Mouse (Mus musculus) left cerebral cortex, postnatal 4 days (tissue): ENCODE data around the gene Chadl. TPM values are rescaled to one million over a fixed set of nuclear protein-coding genes. Genes with fewer than 3 reads are reported as not detected.
"Not testable (repeated sequence)": the region's sequence is repeated elsewhere in the genome, so short reads cannot be mapped to it uniquely, and the experiment has no call there.

Source experiments
- DNase-seq: peaks from one replicate; pipeline ENCODE4 v3.0.0-alpha.2; 2022
- intact Hi-C: fragments of 180-260 bp; cut with DNase I; formaldehyde crosslinking; loops from one replicate; pipeline ENCODE4 v1.15.1; 2025
- total RNA-seq, 2 experiments: library from RNA; stranded (reverse); gene quantifications; 2 replicates each; pipeline ENCODE4 v1.2.3; 2021

The Chadl gene
- 10 to 100 TPM; 25.3 to 26.6 TPM for total RNA-seq

- intact Hi-C loops: no loop called here
- DNase-seq: peak; percentile 63
Measured at GRCm38 (mm10) chr15:81697175-81697574, at the start of gene Chadl. Gene Chadl (minus strand): TSS chr15:81697287.

GRCm38 (mm10) chr15:81745601-81746114 is 48.6 kb upstream of the Chadl start:
- intact Hi-C loops: no loop called here
- peak; percentile 82 for DNase-seq

- DNase-seq: peak; percentile 75
- intact Hi-C loops: no loop called here
Measured at GRCm38 (mm10) chr15:81744992-81745600, 48.0 kb upstream of the Chadl start, which contains the start of the genes Zc3h7b and Rangap1. Gene Zc3h7b (plus strand): TSS chr15:81745057. Gene Rangap1 (minus strand): TSS chr15:81745530.

GRCm38 (mm10) chr15:81742368-81742767 is 45.3 kb upstream of the Chadl start:
- intact Hi-C loops, DNase-seq: not testable (repeated sequence)

GRCm38 (mm10) chr15:81739924-81740323 is 42.8 kb upstream of the Chadl start:
- DNase-seq: no peak
- intact Hi-C loops: no loop called here

- no peak for DNase-seq
- intact Hi-C loops: no loop called here
Measured at GRCm38 (mm10) chr15:81739296-81739695, 42.2 kb upstream of the Chadl start.

GRCm38 (mm10) chr15:81735075-81735474 is 38.0 kb upstream of the Chadl start:
- DNase-seq: no peak
- intact Hi-C loops: no loop called here

GRCm38 (mm10) chr15:81729792-81730635 is 32.9 kb upstream of the Chadl start:
- intact Hi-C loops: no loop called here
- peak; percentile 98 for DNase-seq

GRCm38 (mm10) chr15:81729241-81729791 is 32.2 kb upstream of the Chadl start:
- peak; percentile 39 for DNase-seq
- intact Hi-C loops: no loop called here

- no peak for DNase-seq
- intact Hi-C loops: no loop called here
Measured at GRCm38 (mm10) chr15:81725965-81726364, 28.9 kb upstream of the Chadl start.

- intact Hi-C loops: no loop called here
- DNase-seq: no peak
Measured at GRCm38 (mm10) chr15:81723653-81724052, 26.6 kb upstream of the Chadl start.

GRCm38 (mm10) chr15:81722361-81722760 is 25.3 kb upstream of the Chadl start:
- intact Hi-C loops: no loop called here
- DNase-seq: no peak

- no peak for DNase-seq
- intact Hi-C loops: no loop called here
Measured at GRCm38 (mm10) chr15:81719139-81719531, 22.0 kb upstream of the Chadl start.

- intact Hi-C loops: no loop called here
- no peak for DNase-seq
Measured at GRCm38 (mm10) chr15:81718336-81719138, 21.4 kb upstream of the Chadl start.

GRCm38 (mm10) chr15:81713742-81714141 is 16.7 kb upstream of the Chadl start:
- intact Hi-C loops: no loop called here
- no peak for DNase-seq

GRCm38 (mm10) chr15:81710801-81711200 is 13.7 kb upstream of the Chadl start:
- intact Hi-C loops: no loop called here
- no peak for DNase-seq

GRCm38 (mm10) chr15:81709686-81710085 is 12.6 kb upstream of the Chadl start:
- intact Hi-C loops: no loop called here
- no peak for DNase-seq

GRCm38 (mm10) chr15:81708991-81709390 is 11.9 kb upstream of the Chadl start:
- no peak for DNase-seq
- intact Hi-C loops: no loop called here

GRCm38 (mm10) chr15:81703094-81703489 is 6.0 kb upstream of the Chadl start:
- intact Hi-C loops: no loop called here
- no peak for DNase-seq

- no peak for DNase-seq
- intact Hi-C loops: no loop called here
Measured at GRCm38 (mm10) chr15:81702306-81703093, 5.4 kb upstream of the Chadl start.
